Mouse (Mus musculus) CH12.LX (cell line): ENCODE measurements around the gene Arhgef33. TPM values are rescaled to one million over a fixed set of nuclear protein-coding genes. Genes with fewer than 3 reads are reported as not detected.

ENCODE experiments used
- DNase-seq: peaks from one replicate; pipeline ENCODE4 v3.0.0-alpha.2; 2013; ENCODE audit errors: extremely low read depth
- H3K27ac ChIP-seq: 2 replicates; pipeline ENCODE4 v1.5.1; 2012; ENCODE audit warnings: low read depth, mild to moderate bottlenecking, control low read depth, moderate library complexity; ENCODE audit not compliant: insufficient read depth
- H3K27me3 ChIP-seq: replicated peaks from 2 replicates; pipeline ENCODE3; 2012; ENCODE audit warnings: inconsistent platforms
- H3K36me3 ChIP-seq, 2 experiments: replicated peaks in 1 of 2; 2 replicates each; pipeline versions ENCODE3 to v1.6.1; 2012; ENCODE audit warnings: inconsistent platforms in 1 of 2, low read length in 1 of 2, mild to moderate bottlenecking in 1 of 2, mixed read lengths in 1 of 2, moderate library complexity in 1 of 2; ENCODE audit not compliant: control insufficient read depth in 1 of 2, insufficient read depth in 1 of 2
- H3K4me1 ChIP-seq, 2 experiments: 2 replicates each; pipeline ENCODE4 v1.6.1; 2012; ENCODE audit warnings: inconsistent platforms in 1 of 2, moderate library complexity in 1 of 2; ENCODE audit not compliant: insufficient read depth in 2 of 2, control insufficient read depth in 1 of 2
- H3K4me2 ChIP-seq: 2 replicates; pipeline ENCODE4 v1.6.1; 2012; ENCODE audit warnings: low read depth, mild to moderate bottlenecking, control low read depth; ENCODE audit not compliant: poor library complexity, insufficient read depth, severe bottlenecking
- H3K4me3 ChIP-seq, 3 experiments: fragments of 150-350 bp in 1 of 3; sonication (generic) in 1 of 3; replicated peaks in 1 of 3; 2 replicates each; pipeline versions ENCODE3 to v1.5.1; 2011 to 2012; ENCODE audit warnings: low read depth in 2 of 3, low read length in 2 of 3, mild to moderate bottlenecking in 2 of 3, moderate library complexity in 2 of 3, control low read depth in 1 of 3, improper control_type of control experiment in 1 of 3, inconsistent platforms in 1 of 3, mixed read lengths in 1 of 3; ENCODE audit not compliant: poor library complexity in 1 of 3
- H3K79me2 ChIP-seq: replicated peaks from 2 replicates; pipeline ENCODE4 v1.6.1; 2012; ENCODE audit warnings: mild to moderate bottlenecking, moderate library complexity; ENCODE audit not compliant: control insufficient read depth, poor library complexity, insufficient read depth, severe bottlenecking; ENCODE audit errors: extremely low read depth
- H3K9ac ChIP-seq: 2 replicates; pipeline ENCODE4 v1.6.1; 2012; ENCODE audit warnings: low read depth, mild to moderate bottlenecking, control low read depth, moderate library complexity; ENCODE audit not compliant: insufficient read depth
- H3K9me3 ChIP-seq: replicated peaks from 2 replicates; pipeline ENCODE3; 2012; ENCODE audit warnings: low read length, inconsistent platforms, mixed read lengths
- BHLHE40 ChIP-seq: IDR thresholded peaks from 2 replicates; pipeline ENCODE4 v1.6.1; 2011; ENCODE audit warnings: mild to moderate bottlenecking, low read depth, low read length, improper control_type of control experiment
- CHD1 ChIP-seq: IDR thresholded peaks from 2 replicates; pipeline ENCODE4 v1.6.1; 2012; ENCODE audit warnings: low read depth, low read length, improper control_type of control experiment, inconsistent platforms
- CTCF ChIP-seq, 2 experiments: IDR thresholded peaks in 1 of 2; conservative IDR thresholded peaks in 1 of 2; 2 replicates each; pipeline ENCODE4 v1.5.1; 2011 to 2012; ENCODE audit warnings: low read depth in 2 of 2, low read length in 2 of 2, improper control_type of control experiment in 1 of 2, inconsistent platforms in 1 of 2, mild to moderate bottlenecking in 1 of 2, moderate library complexity in 1 of 2
- E2F4 ChIP-seq: IDR thresholded peaks from 2 replicates; pipeline ENCODE4 v1.6.1; 2011; ENCODE audit warnings: low read depth, low read length, improper control_type of control experiment; ENCODE audit not compliant: insufficient replicate concordance
- ELF1 ChIP-seq: IDR thresholded peaks from 2 replicates; pipeline ENCODE4 v1.6.1; 2014; ENCODE audit warnings: low read depth, mild to moderate bottlenecking, inconsistent platforms, low read length, improper control_type of control experiment
- EP300 ChIP-seq: IDR thresholded peaks from 2 replicates; pipeline ENCODE4 v1.6.1; 2011; ENCODE audit warnings: low read length, improper control_type of control experiment
- ETS1 ChIP-seq: conservative IDR thresholded peaks from 2 replicates; pipeline ENCODE4 v1.6.1; 2012; ENCODE audit warnings: low read depth, mild to moderate bottlenecking, inconsistent platforms, low read length, improper control_type of control experiment, moderate library complexity
- GABPA ChIP-seq: IDR thresholded peaks from 2 replicates; pipeline ENCODE4 v1.6.1; 2012; ENCODE audit warnings: low read depth, low read length, improper control_type of control experiment, inconsistent platforms; ENCODE audit not compliant: insufficient replicate concordance
- HCFC1 ChIP-seq: IDR thresholded peaks from 2 replicates; pipeline ENCODE4 v1.6.1; 2012; ENCODE audit warnings: low read depth, mild to moderate bottlenecking, inconsistent platforms, low read length, improper control_type of control experiment
- JUN ChIP-seq: IDR thresholded peaks from 2 replicates; pipeline ENCODE4 v1.6.1; 2011; ENCODE audit warnings: low read depth, mild to moderate bottlenecking, low read length, improper control_type of control experiment, moderate library complexity; ENCODE audit not compliant: insufficient read depth
- KAT2A ChIP-seq: IDR thresholded peaks from 2 replicates; pipeline ENCODE4 v1.6.1; 2012; ENCODE audit warnings: low read length, improper control_type of control experiment, inconsistent platforms; ENCODE audit not compliant: insufficient replicate concordance
- MAFK ChIP-seq: IDR thresholded peaks from 2 replicates; pipeline ENCODE4 v1.6.1; 2011; ENCODE audit warnings: low read length, improper control_type of control experiment; ENCODE audit not compliant: insufficient replicate concordance
- MAX ChIP-seq: IDR thresholded peaks from 2 replicates; pipeline ENCODE4 v1.6.1; 2011; ENCODE audit warnings: low read length, improper control_type of control experiment
- MAZ ChIP-seq: IDR thresholded peaks from 2 replicates; pipeline ENCODE4 v1.6.1; 2012; ENCODE audit warnings: low read depth, mild to moderate bottlenecking, inconsistent platforms, low read length, improper control_type of control experiment, moderate library complexity
- NELFE ChIP-seq: IDR thresholded peaks from 2 replicates; pipeline ENCODE4 v1.6.1; 2011; ENCODE audit warnings: low read depth, low read length, improper control_type of control experiment
- POLR2A ChIP-seq: IDR thresholded peaks from 2 replicates; pipeline ENCODE4 v1.6.1; 2011; ENCODE audit warnings: low read depth, mild to moderate bottlenecking, improper control_type of control experiment, low read length
- RAD21 ChIP-seq: IDR thresholded peaks from 2 replicates; pipeline ENCODE4 v1.6.1; 2011; ENCODE audit warnings: low read depth, mild to moderate bottlenecking, low read length, improper control_type of control experiment, moderate library complexity
- SIN3A ChIP-seq: IDR thresholded peaks from 2 replicates; pipeline ENCODE4 v1.6.1; 2012; ENCODE audit warnings: low read length, improper control_type of control experiment, inconsistent platforms
- TBP ChIP-seq: conservative IDR thresholded peaks from 2 replicates; pipeline ENCODE4 v1.6.1; 2011; ENCODE audit warnings: low read depth, low read length, improper control_type of control experiment
- TCF12 ChIP-seq: IDR thresholded peaks from 2 replicates; pipeline ENCODE4 v1.6.1; 2014; ENCODE audit warnings: low read depth, mild to moderate bottlenecking, inconsistent platforms, low read length, improper control_type of control experiment
- UBTF ChIP-seq: IDR thresholded peaks from 2 replicates; pipeline ENCODE4 v1.6.1; 2012; ENCODE audit warnings: low read depth, mild to moderate bottlenecking, inconsistent platforms, low read length, improper control_type of control experiment, moderate library complexity
- ZMIZ1 ChIP-seq: IDR thresholded peaks from 2 replicates; pipeline ENCODE4 v1.6.1; 2012; ENCODE audit warnings: low read depth, mild to moderate bottlenecking, inconsistent platforms, low read length, improper control_type of control experiment
- dilution Hi-C: fragments of 300-500 bp; cut with MboI; formaldehyde crosslinking; loops from 2 replicates; pipeline ENCODE4 v1.14.3; 2020; ENCODE audit warnings: low sequenced_read_pairs; ENCODE audit not compliant: extremely low pct_unique_long_range_greater_than_20kb, extremely low pct_ligation_motif_present
- in situ Hi-C: fragments of 300-500 bp; cut with MboI; formaldehyde crosslinking; loops from 3 replicates; pipeline ENCODE4 v1.14.3; 2019; ENCODE audit warnings: low sequenced_read_pairs, low pct_ligation_motif_present, low pct_unique_long_range_greater_than_20kb, mixed read lengths
- polyA plus RNA-seq: library from polyadenylated mRNA; unstranded; fragments of >175 nt; gene quantifications from 2 replicates; pipeline ENCODE4 v1.2.1, GENCODE M21; 2012; ENCODE audit warnings: low read depth; ENCODE audit not compliant: insufficient read length
- total RNA-seq, 2 experiments: library from RNA; depleted of rRNA; stranded (reverse); fragments of 300-350 nt in 1 of 2; fragments of >200 nt in 1 of 2; gene quantifications; 2 replicates each; pipeline ENCODE4 v1.2.3; 2012 to 2014

The Arhgef33 gene
- total and polyA plus RNA-seq, 3 experiments: 0.55 TPM; not detected in 2

GRCm38 (mm10) chr17:80426171-80426570 is 119.0 kb downstream of the Arhgef33 start:
- H3K9ac ChIP-seq: no peak overlapping the region
- H3K79me2 ChIP-seq: no peaks in the 10 kb centered on the region
- in situ Hi-C loops: no loop called here
- peaks cover 0 to 9% of the 10 kb centered on the region in 2 experiments; a peak in 2 of 4 replicates for H3K4me1 ChIP-seq
- TF ChIP-seq ETS1 (no peak), CTCF (conservative IDR thresholded peaks at IDR 0.05 in 1 of 2, IDR thresholded peaks at IDR 0.05 in 1 of 2; ENCODE audit: low read depth in 2 of 2, low read length in 2 of 2) (no peak), BHLHE40 (no peak), TBP (no peak), ELF1 (no peak), JUN (no peak)
- H3K27ac ChIP-seq: no peak overlapping the region
- H3K27me3 ChIP-seq: no peaks in the 10 kb centered on the region
- peaks cover 21 to 36% of the 10 kb centered on the region in 2 experiments for H3K36me3 ChIP-seq
- H3K4me3 ChIP-seq: no peak overlapping the region
- dilution Hi-C loops: no loop called here
- DNase-seq: no peak
- H3K9me3 ChIP-seq: no peaks in the 10 kb centered on the region
- no peak overlapping the region for H3K4me2 ChIP-seq

GRCm38 (mm10) chr17:80426901-80427300 is 119.7 kb downstream of the Arhgef33 start:
- no peak for DNase-seq
- no peak overlapping the region for H3K4me3 ChIP-seq
- in situ Hi-C loops: no loop called here
- H3K36me3 ChIP-seq: peaks cover 19 to 39% of the 10 kb centered on the region in 2 experiments
- H3K27me3 ChIP-seq: no peaks in the 10 kb centered on the region
- H3K4me2 ChIP-seq: no peak overlapping the region
- TF ChIP-seq POLR2A: no peak
- no peak for TF ChIP-seq SIN3A
- TF ChIP-seq TBP: no peak
- no peak for TF ChIP-seq MAX
- no peak for TF ChIP-seq ZMIZ1
- no peak for TF ChIP-seq GABPA
- TF ChIP-seq ETS1: no peak
- TF ChIP-seq MAFK: no peak
- TF ChIP-seq EP300: no peak
- TF ChIP-seq HCFC1: no peak
- no peak for TF ChIP-seq UBTF
- TF ChIP-seq TCF12: no peak
- TF ChIP-seq RAD21: no peak
- TF ChIP-seq MAZ: no peak
- no peak for TF ChIP-seq CTCF (conservative IDR thresholded peaks at IDR 0.05 in 1 of 2, IDR thresholded peaks at IDR 0.05 in 1 of 2; ENCODE audit: low read depth in 2 of 2, low read length in 2 of 2)
- no peak for TF ChIP-seq E2F4
- no peak for TF ChIP-seq CHD1
- no peak for TF ChIP-seq KAT2A
- no peak for TF ChIP-seq NELFE
- TF ChIP-seq, all 38 proteins: peak for 0
- H3K27ac ChIP-seq: no peak overlapping the region
- dilution Hi-C loops: no loop called here
- no peaks in the 10 kb centered on the region for H3K79me2 ChIP-seq
- H3K4me1 ChIP-seq: peaks cover 0 to 9% of the 10 kb centered on the region in 2 experiments; a peak in 2 of 4 replicates
- H3K9me3 ChIP-seq: no peaks in the 10 kb centered on the region
- H3K9ac ChIP-seq: no peak overlapping the region
